Mouse (Mus musculus) subcutaneous adipose tissue, adult 2 months (tissue): ENCODE results near the gene Pex13. TPM values are rescaled to one million over a fixed set of nuclear protein-coding genes. Genes with fewer than 3 reads are reported as not detected.

Experiments used
- polyA plus RNA-seq: library from polyadenylated mRNA; depleted of rRNA; stranded (reverse); fragments of >200 nt; gene quantifications from 2 replicates; pipeline ENCODE4 v1.2.3, GENCODE M21; 2012; ENCODE audit warnings: low replicate concordance; rRNA removed

Gene Pex13
- 18.5 and 24.7 TPM in 2 replicates for polyA plus RNA-seq

DNA sequence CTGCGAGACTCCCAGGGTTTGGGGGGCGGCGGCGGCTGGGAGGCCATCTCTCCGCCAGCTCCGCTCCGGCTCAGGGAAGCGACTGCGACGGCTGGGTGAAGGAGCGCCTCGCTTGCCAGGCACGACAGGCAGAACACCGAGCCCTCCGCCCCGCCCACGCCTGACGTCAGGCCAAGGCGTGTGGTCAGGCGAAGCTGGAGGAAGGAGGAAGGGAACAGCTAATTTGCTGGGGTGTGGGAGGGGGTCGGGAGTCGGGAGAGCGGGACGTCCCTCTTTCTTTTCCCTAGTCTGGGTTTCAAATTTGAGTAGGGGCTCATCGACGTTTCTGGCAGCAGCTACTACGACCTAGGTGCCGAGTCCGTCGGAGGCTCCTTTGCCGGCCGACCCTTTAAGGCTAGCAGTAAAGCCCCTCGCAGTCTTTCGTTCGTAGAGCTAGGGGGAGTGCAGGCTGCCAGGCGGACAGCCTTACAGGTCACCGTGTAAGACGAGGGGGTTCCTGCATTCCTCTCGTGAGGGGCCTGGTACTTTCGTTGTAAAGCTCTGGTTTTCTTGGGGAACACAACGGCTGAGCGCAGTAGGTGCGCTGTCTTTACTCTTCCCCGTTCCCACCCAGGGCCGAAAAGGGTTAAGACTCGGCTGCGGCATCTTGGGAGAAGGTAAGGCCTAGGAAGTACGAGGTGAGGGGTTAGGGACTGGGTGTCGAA is at the start of gene Pex13:
Gene Pex13 (minus strand): TSS at position 162 of the 704 bp plus-strand sequence.

DNA sequence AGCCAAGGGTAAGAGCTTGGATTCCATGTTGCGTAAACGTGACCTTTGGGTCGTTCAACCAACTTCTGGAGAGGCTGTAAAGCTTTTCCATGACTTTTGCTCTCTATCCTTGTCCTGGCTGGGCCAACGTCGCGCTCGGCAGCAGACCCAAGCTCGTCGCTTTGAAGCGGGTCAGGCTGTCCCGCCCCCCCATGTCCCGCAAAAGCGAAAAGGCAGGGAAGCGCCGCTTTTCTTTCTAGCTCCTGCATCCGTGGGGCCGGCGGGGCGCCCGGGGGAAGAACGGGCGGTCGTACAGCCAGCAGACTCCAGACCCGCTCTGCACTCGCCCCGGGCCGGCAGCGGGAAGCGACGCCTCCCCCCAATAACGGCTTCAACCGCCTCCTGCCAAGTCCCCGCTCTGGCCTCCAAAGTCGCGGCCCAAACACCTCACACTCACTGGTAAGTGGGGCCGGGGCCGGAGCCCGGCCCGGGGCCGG is 410 bp downstream of the Pex13 start, which contains the start of gene Pus10:
Gene Pus10 (plus strand): TSS at position 364 of the 476 bp plus-strand sequence.

GRCm38 (mm10) chr11:23632945-23633878 is 32.5 kb downstream of the Pex13 start, which contains the start of gene 0610010F05Rik:
Gene 0610010F05Rik (minus strand): TSS chr11:23633639.

Other genes starting within 250 kb of the Pex13 start
- 9.9 and 17.4 TPM in 2 replicates for gene Ahsa2, start 167.9 kb downstream of the Pex13 start, polyA plus RNA-seq
- gene 1700093K21Rik, start 144.8 kb downstream of the Pex13 start, polyA plus RNA-seq: 0.20 TPM in 1 of 2 replicates, not detected in the other
- 3.7 and 4.0 TPM in 2 replicates for gene 0610010F05Rik, start 32.3 kb downstream of the Pex13 start, polyA plus RNA-seq
- gene Pus10, start 285 bp downstream of the Pex13 start, polyA plus RNA-seq: 5.5 and 6.1 TPM in 2 replicates
- 1.8 and 2.7 TPM in 2 replicates for gene Rel, start 105.0 kb upstream of the Pex13 start, polyA plus RNA-seq
- gene Papolg, start 229.3 kb upstream of the Pex13 start, polyA plus RNA-seq: 2.5 and 4.4 TPM in 2 replicates